Mouse (Mus musculus): Measurements from ENCODE around the gene Myl4.

DNA sequence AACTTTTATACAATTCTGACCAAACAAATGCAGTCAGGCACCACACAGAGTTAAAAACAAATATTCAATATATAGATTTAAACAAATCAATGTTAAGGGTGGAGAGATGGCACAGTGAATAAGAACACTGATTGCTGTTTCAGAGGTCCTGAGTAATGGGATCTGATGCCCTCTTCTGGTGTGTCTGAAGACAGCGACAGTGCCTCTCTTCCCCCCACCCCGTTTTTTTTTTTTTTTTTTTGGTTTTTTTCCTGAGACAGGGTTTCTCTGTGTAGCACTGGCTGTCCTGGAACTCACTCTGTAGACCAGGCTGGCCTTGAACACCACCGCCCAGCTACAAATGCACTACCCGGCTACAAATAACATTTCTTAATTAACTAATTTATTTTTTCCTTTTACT is 42.0 kb upstream of the Myl4 start:
- TF ChIP-seq GATA1 (IDR thresholded peaks at IDR 0.05; ENCODE audit: borderline replicate concordance, low read length) (no peak), FLI1 (IDR thresholded peaks at IDR 0.05; ENCODE audit: low read length) (no peak)

Data from megakaryocyte, embryonic 14.5 days (primary cell).